Mouse (Mus musculus) heart, embryonic 12.5 days (tissue): ENCODE measurements at regions not wholly inside any gene's neighbourhood (a gene's known extent, or its start where the extent isn't known, plus 50 kb on each side); places are given as distances from the start of the nearest gene placed in this dataset.
"Not testable (repeated sequence)": the region's sequence is repeated elsewhere in the genome, so short reads cannot be mapped to it uniquely, and the experiment has no call there.

Experiments
- ATAC-seq: fragments of 200-750 bp; cut with Nextera tagmentation; 2 replicates; pipeline ENCODE4 v1.8.0; 2017; ENCODE audit warnings: moderate TSS enrichment, moderate library complexity; ENCODE audit not compliant: insufficient number of reproducible peaks, low FRiP score
- H3K27ac ChIP-seq: fragments of 300-500 bp; sonication (generic); 2 replicates; pipeline ENCODE4 v1.5.1; 2016; ENCODE audit warnings: mild to moderate bottlenecking, moderate library complexity; ENCODE audit not compliant: poor library complexity, severe bottlenecking
- H3K27me3 ChIP-seq: fragments of 300-500 bp; sonication (generic); replicated peaks from 2 replicates; pipeline ENCODE4 v1.6.1; 2016; ENCODE audit warnings: mild to moderate bottlenecking, moderate library complexity
- H3K36me3 ChIP-seq: fragments of 300-500 bp; sonication (generic); 2 replicates; pipeline ENCODE4 v1.6.1; 2016; ENCODE audit warnings: mild to moderate bottlenecking, moderate library complexity
- H3K4me1 ChIP-seq: fragments of 300-500 bp; sonication (generic); replicated peaks from 2 replicates; pipeline ENCODE4 v1.6.1; 2016; ENCODE audit warnings: mild to moderate bottlenecking
- H3K4me2 ChIP-seq: fragments of 300-500 bp; sonication (generic); 2 replicates; pipeline ENCODE4 v1.6.1; 2016; ENCODE audit warnings: mild to moderate bottlenecking, moderate library complexity
- H3K4me3 ChIP-seq: fragments of 300-500 bp; sonication (generic); 2 replicates; pipeline ENCODE4 v1.5.1; 2016; ENCODE audit warnings: mild to moderate bottlenecking
- H3K9ac ChIP-seq: fragments of 300-500 bp; sonication (generic); 2 replicates; pipeline ENCODE4 v1.6.1; 2016; ENCODE audit warnings: mild to moderate bottlenecking, moderate library complexity
- H3K9me3 ChIP-seq: fragments of 300-500 bp; sonication (generic); replicated peaks from 2 replicates; pipeline ENCODE4 v1.6.1; 2016; ENCODE audit warnings: mild to moderate bottlenecking, moderate library complexity
- WGBS: fragments of 180-500 bp; shearing (Covaris S2); methylation state at CpG from one replicate; pipeline ENCODE4 v1.1.7; 2016; 5-methylcytosine and 5-hydroxymethylcytosine counted together

- H3K4me3 ChIP-seq, result no peak overlapping the region
- no peak overlapping the region for H3K4me2 ChIP-seq
- H3K9ac ChIP-seq, result no peak overlapping the region
- ATAC-seq, result no peak
- H3K27me3 ChIP-seq, result no peaks in the 10 kb centered on the region
- peaks cover 4% of the 10 kb centered on the region; the same call in 1 of the 2 replicates for H3K4me1 ChIP-seq
- H3K9me3 ChIP-seq, result 0 out of 2 replicates have a peak, but pooled peaks cover 4% of the 10 kb centered on the region
- H3K27ac ChIP-seq, result no peak overlapping the region
- WGBS, result 74% methylated on average over 5 of the region's 5 CpGs
- H3K36me3 ChIP-seq, result no peaks in the 10 kb centered on the region
These were observed 655.5 kb upstream of the Adam24 start for GRCm38 (mm10) chr8:40019281-40019943.

- H3K27ac ChIP-seq, result no peak overlapping the region
- no peak overlapping the region for H3K4me3 ChIP-seq
- H3K9ac ChIP-seq, result no peak overlapping the region
- no peaks in the 10 kb centered on the region for H3K36me3 ChIP-seq
- H3K27me3 ChIP-seq, result no peaks in the 10 kb centered on the region
- H3K4me2 ChIP-seq, result no peak overlapping the region
- ATAC-seq, result no peak
- H3K4me1 ChIP-seq, result no peaks in the 10 kb centered on the region
- H3K9me3 ChIP-seq, result no peaks in the 10 kb centered on the region
These were observed 610.7 kb upstream of the Adam24 start for GRCm38 (mm10) chr8:40064145-40064544.

DNA sequence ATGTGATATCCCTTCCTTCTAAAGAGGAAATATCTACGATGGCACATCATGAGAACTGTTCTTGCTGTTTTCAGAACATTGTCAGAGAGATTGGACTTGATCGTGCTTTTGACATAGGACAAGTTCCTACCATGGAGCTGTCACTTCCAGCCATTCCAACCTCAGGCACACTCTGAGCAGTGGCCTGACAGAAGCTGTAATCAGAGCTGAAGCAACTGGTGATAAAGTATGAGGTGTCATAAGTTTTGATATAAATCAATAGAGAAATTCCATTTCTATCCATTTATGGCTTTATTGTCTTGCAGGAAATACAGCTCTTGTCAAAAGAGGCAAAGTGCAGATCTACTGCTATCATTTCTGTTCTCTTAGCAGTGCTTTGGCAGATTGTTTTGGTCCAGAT is 603.7 kb upstream of the Adam24 start:
- no peak for ATAC-seq
- Histone ChIP-seq H3K4me1 (no peaks in the 10 kb centered on the region), H3K4me2 (no peak overlapping the region), H3K36me3 (no peaks in the 10 kb centered on the region), H3K27ac (no peak overlapping the region), H3K9ac (no peak overlapping the region), H3K4me3 (no peak overlapping the region), H3K27me3 (no peaks in the 10 kb centered on the region), H3K9me3 (no peaks in the 10 kb centered on the region)
- 81% methylated on average over 2 of the region's 2 CpGs for WGBS

DNA sequence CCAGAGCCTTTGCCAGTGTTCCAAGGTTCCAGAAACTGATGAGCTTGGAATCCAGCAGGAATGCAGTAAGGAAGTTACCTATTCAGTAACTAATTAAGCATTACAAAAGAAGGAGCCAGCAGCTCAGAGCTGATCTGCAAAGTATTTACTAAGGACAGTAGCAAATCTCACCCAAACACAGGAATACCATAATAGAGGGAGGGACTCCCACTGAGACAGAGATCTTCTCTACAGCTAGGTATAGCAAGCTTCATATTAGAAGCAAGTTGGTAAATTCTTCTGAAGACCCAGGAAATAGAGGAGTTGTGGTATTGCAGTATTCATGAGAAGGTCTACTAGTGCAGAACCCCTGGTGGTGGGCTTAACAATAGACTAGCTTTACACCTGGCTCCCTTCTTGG is 593.9 kb upstream of the Adam24 start:
- H3K9ac ChIP-seq, H3K27me3 ChIP-seq, H3K36me3 ChIP-seq, H3K4me3 ChIP-seq, H3K27ac ChIP-seq, H3K4me2 ChIP-seq, ATAC-seq, H3K9me3 ChIP-seq, H3K4me1 ChIP-seq: not testable (repeated sequence)

GRCm38 (mm10) chr8:40084129-40084528 is 590.7 kb upstream of the Adam24 start:
- Histone ChIP-seq H3K4me2 (no peak overlapping the region), H3K27ac (no peak overlapping the region), H3K27me3 (no peaks in the 10 kb centered on the region), H3K36me3 (no peaks in the 10 kb centered on the region), H3K4me3 (no peak overlapping the region), H3K9me3 (no peaks in the 10 kb centered on the region), H3K9ac (no peak overlapping the region), H3K4me1 (no peaks in the 10 kb centered on the region)
- no peak for ATAC-seq
- WGBS, result 43% methylated on average over 1 of the region's 1 CpGs

GRCm38 (mm10) chr8:40089377-40089776 is 585.5 kb upstream of the Adam24 start:
- WGBS, result 70% methylated on average over 4 of the region's 4 CpGs
- H3K27me3 ChIP-seq, result no peaks in the 10 kb centered on the region
- no peak for ATAC-seq
- H3K27ac ChIP-seq, result no peak overlapping the region
- no peaks in the 10 kb centered on the region for H3K4me1 ChIP-seq
- no peak overlapping the region for H3K4me3 ChIP-seq
- H3K9ac ChIP-seq, result no peak overlapping the region
- no peaks in the 10 kb centered on the region for H3K36me3 ChIP-seq
- H3K9me3 ChIP-seq, result no peaks in the 10 kb centered on the region
- no peak overlapping the region for H3K4me2 ChIP-seq

- Histone ChIP-seq H3K4me1 (no peaks in the 10 kb centered on the region), H3K4me2 (no peak overlapping the region), H3K9ac (no peak overlapping the region), H3K36me3 (no peaks in the 10 kb centered on the region), H3K27ac (no peak overlapping the region), H3K27me3 (no peaks in the 10 kb centered on the region), H3K9me3 (no peaks in the 10 kb centered on the region), H3K4me3 (no peak overlapping the region)
- ATAC-seq, result no peak
- 54% methylated on average over 3 of the region's 3 CpGs for WGBS
These were observed 550.5 kb upstream of the Adam24 start for GRCm38 (mm10) chr8:40124402-40124801.

- no peak overlapping the region for H3K9ac ChIP-seq
- 82% methylated on average over 8 of the region's 8 CpGs for WGBS
- H3K36me3 ChIP-seq, result no peaks in the 10 kb centered on the region
- no peak overlapping the region for H3K4me3 ChIP-seq
- no peaks in the 10 kb centered on the region for H3K4me1 ChIP-seq
- H3K9me3 ChIP-seq, result no peaks in the 10 kb centered on the region
- no peaks in the 10 kb centered on the region for H3K27me3 ChIP-seq
- H3K4me2 ChIP-seq, result no peak overlapping the region
- no peak overlapping the region for H3K27ac ChIP-seq
- no peak for ATAC-seq
These were observed 547.7 kb upstream of the Adam24 start for GRCm38 (mm10) chr8:40127141-40127540.

DNA sequence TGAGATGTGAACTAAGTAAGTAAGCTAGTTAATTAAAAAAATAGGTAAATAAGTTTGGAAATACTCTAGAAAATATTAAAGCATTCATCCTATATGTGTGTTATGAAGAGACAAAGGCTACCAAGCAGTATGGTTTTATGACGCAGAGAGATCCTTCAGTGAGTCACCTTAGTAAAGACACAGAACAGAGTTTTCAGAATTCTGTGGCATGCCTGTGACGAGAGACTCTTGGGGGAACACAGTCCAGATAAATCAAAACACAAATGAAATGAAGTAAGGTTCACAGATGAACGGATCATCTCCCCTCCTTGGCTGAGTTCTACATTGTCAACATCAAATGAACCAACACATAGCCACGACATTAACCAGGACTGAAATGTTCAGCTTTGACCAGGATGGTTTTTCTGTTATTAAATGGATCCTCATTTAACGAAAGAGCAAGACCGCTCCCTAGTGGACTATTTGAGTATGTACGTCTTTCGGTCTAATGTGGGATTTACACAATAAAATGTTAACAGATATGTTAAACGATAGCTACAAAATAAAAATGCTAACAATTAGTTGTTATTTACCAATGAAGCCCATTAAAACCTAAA is 542.1 kb upstream of the Adam24 start:
- no peak for ATAC-seq
- Histone ChIP-seq H3K36me3 (no peaks in the 10 kb centered on the region), H3K27me3 (no peaks in the 10 kb centered on the region), H3K4me1 (no peaks in the 10 kb centered on the region), H3K9me3 (no peaks in the 10 kb centered on the region), H3K27ac (no peak overlapping the region), H3K9ac (no peak overlapping the region), H3K4me2 (no peak overlapping the region), H3K4me3 (no peak overlapping the region)
- 20% methylated on average over 9 of the region's 9 CpGs for WGBS

GRCm38 (mm10) chr8:40150911-40151797 is 523.7 kb upstream of the Adam24 start:
- 24% methylated on average over 21 of the region's 21 CpGs for WGBS
- ATAC-seq, result peak; percentile 51; the same call in 1 of the 2 replicates
- Histone ChIP-seq H3K4me2 (peak overlapping the region; percentile 67), H3K4me1 (peaks cover 3% of the 10 kb centered on the region; the same call in 1 of the 2 replicates), H3K36me3 (no peaks in the 10 kb centered on the region), H3K27ac (no peak overlapping the region), H3K4me3 (peak overlapping the region; percentile 34), H3K9me3 (no peaks in the 10 kb centered on the region), H3K9ac (peak overlapping the region; percentile 35; the same call in 1 of the 2 replicates), H3K27me3 (no peaks in the 10 kb centered on the region)

GRCm38 (mm10) chr8:40152451-40152850 is 522.4 kb upstream of the Adam24 start:
- no peak for ATAC-seq
- H3K27ac ChIP-seq, result no peak overlapping the region
- H3K9ac ChIP-seq, result no peak overlapping the region
- no peaks in the 10 kb centered on the region for H3K36me3 ChIP-seq
- 57% methylated on average over 2 of the region's 2 CpGs for WGBS
- H3K9me3 ChIP-seq, result no peaks in the 10 kb centered on the region
- H3K4me3 ChIP-seq, result no peak overlapping the region
- no peaks in the 10 kb centered on the region for H3K27me3 ChIP-seq
- H3K4me1 ChIP-seq, result peaks cover 3% of the 10 kb centered on the region; the same call in 1 of the 2 replicates
- no peak overlapping the region for H3K4me2 ChIP-seq
